Mouse (Mus musculus) ES-E14 (cell line): ENCODE measurements at regions not wholly inside any gene's neighbourhood (a gene's known extent, or its start where the extent isn't known, plus 50 kb on each side); places are given as distances from the start of the nearest gene placed in this dataset.

ENCODE experiments used
- DNase-seq: peaks from one replicate; pipeline ENCODE4 v3.0.0-alpha.2; 2013; ENCODE audit warnings: low read depth, low spot score
- H3K27ac ChIP-seq: 2 replicates; pipeline ENCODE4 v1.5.1; 2012; ENCODE audit warnings: low read depth, mild to moderate bottlenecking, low read length, moderate library complexity, mixed read lengths; ENCODE audit not compliant: poor library complexity, insufficient read depth, severe bottlenecking
- H3K36me3 ChIP-seq: 2 replicates; pipeline ENCODE4 v1.6.1; 2012; ENCODE audit warnings: mild to moderate bottlenecking, low read length, moderate library complexity, mixed read lengths; ENCODE audit not compliant: control insufficient read depth, poor library complexity, insufficient read depth, severe bottlenecking
- H3K4me1 ChIP-seq, 2 experiments: fragments of 150-350 bp in 1 of 2; sonication (generic) in 1 of 2; 2 replicates each; pipeline ENCODE4 v1.6.1; 2012; ENCODE audit warnings: low read length in 2 of 2, mild to moderate bottlenecking in 1 of 2, mixed read lengths in 1 of 2; ENCODE audit not compliant: control insufficient read depth in 2 of 2, insufficient read depth in 2 of 2, poor library complexity in 1 of 2
- H3K4me3 ChIP-seq, 2 experiments: fragments of 150-350 bp in 1 of 2; sonication (generic) in 1 of 2; 2 replicates each; pipeline ENCODE4 v1.5.1; 2012; ENCODE audit warnings: low read length in 2 of 2, low read depth in 1 of 2, mild to moderate bottlenecking in 1 of 2, mixed read lengths in 1 of 2; ENCODE audit not compliant: insufficient read depth in 1 of 2, poor library complexity in 1 of 2, severe bottlenecking in 1 of 2
- H3K9ac ChIP-seq: 2 replicates; pipeline ENCODE4 v1.6.1; 2012; ENCODE audit warnings: low read depth, mild to moderate bottlenecking, low read length, mixed read lengths; ENCODE audit not compliant: poor library complexity, insufficient read depth, severe bottlenecking
- H3K9me3 ChIP-seq: fragments of 150-350 bp; sonication (generic); 2 replicates; pipeline ENCODE4 v1.6.1; 2012; ENCODE audit warnings: low read depth, mild to moderate bottlenecking, low read length; ENCODE audit not compliant: control insufficient read depth, insufficient read depth
- CHD2 ChIP-seq: IDR thresholded peaks from 2 replicates; pipeline ENCODE4 v1.6.1; 2014; ENCODE audit warnings: mild to moderate bottlenecking, low read depth, low read length, inconsistent platforms
- HCFC1 ChIP-seq: IDR thresholded peaks from 2 replicates; pipeline ENCODE4 v1.6.1; 2012; ENCODE audit warnings: low read length, inconsistent platforms, borderline replicate concordance; ENCODE audit not compliant: insufficient read depth
- MAFK ChIP-seq: IDR thresholded peaks from 2 replicates; pipeline ENCODE4 v1.6.1; 2014; ENCODE audit warnings: mild to moderate bottlenecking, low read depth, low read length, inconsistent platforms; ENCODE audit not compliant: insufficient read depth
- ZC3H11A ChIP-seq: IDR thresholded peaks from 2 replicates; pipeline ENCODE4 v1.6.1; 2012; ENCODE audit warnings: low read depth, mild to moderate bottlenecking, inconsistent platforms, low read length, borderline replicate concordance
- ZNF384 ChIP-seq: IDR thresholded peaks from 2 replicates; pipeline ENCODE4 v1.6.1; 2012; ENCODE audit warnings: low read depth, low read length, inconsistent platforms
- in situ Hi-C, 2 experiments: fragments of 600-800 bp; cut with MboI; formaldehyde crosslinking; loops; one replicate each; pipeline ENCODE4 v1.15.1; 2025; ENCODE audit warnings: low sequenced_read_pairs in 2 of 2, inconsistent platforms in 1 of 2; ENCODE audit not compliant: unreplicated experiment in 2 of 2

DNA sequence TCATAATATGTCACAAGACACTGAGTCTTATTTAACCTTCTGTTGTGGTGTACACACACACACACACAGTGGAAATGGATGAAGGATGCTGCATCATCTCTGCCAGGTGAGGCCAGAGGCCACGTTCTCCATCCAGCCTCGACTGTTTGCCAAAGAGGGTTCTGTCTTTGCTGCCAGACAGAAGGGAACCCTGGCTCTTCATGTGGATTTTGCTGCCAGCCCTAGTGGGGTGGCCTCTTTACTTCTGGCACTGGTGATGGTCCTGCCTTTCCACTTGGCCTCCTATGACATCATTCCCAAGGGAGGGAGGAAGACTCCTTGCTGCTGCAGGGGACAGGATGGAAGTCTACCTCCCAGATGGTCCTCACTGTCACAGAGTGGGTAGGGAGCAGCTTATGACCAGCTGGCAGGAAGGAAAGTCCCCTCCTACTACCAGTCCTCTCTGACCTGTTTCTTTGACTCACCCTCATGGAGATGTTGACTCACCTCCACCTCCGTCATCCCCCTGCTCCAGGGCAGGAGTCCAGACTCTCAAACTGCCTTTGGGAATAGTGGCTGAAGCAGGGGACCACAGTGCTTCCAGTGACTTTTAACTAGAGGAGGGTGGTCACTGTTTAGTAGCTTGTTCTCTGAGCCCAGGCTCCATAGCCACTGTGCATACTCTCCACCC is 122.4 kb upstream of the Mpp6 start:
- H3K27ac ChIP-seq, result no peak overlapping the region
- H3K4me3 ChIP-seq, result no peak overlapping the region
- no peaks in the 10 kb centered on the region for H3K4me1 ChIP-seq
- no peaks in the 10 kb centered on the region for H3K36me3 ChIP-seq
- TF ChIP-seq CHD2 (no peak), HCFC1 (no peak), ZC3H11A (no peak), MAFK (no peak), ZNF384 (no peak)
- in situ Hi-C loops, result no loop called here
- DNase-seq, result no peak
- no peaks in the 10 kb centered on the region for H3K9me3 ChIP-seq
- H3K9ac ChIP-seq, result no peak overlapping the region

DNA sequence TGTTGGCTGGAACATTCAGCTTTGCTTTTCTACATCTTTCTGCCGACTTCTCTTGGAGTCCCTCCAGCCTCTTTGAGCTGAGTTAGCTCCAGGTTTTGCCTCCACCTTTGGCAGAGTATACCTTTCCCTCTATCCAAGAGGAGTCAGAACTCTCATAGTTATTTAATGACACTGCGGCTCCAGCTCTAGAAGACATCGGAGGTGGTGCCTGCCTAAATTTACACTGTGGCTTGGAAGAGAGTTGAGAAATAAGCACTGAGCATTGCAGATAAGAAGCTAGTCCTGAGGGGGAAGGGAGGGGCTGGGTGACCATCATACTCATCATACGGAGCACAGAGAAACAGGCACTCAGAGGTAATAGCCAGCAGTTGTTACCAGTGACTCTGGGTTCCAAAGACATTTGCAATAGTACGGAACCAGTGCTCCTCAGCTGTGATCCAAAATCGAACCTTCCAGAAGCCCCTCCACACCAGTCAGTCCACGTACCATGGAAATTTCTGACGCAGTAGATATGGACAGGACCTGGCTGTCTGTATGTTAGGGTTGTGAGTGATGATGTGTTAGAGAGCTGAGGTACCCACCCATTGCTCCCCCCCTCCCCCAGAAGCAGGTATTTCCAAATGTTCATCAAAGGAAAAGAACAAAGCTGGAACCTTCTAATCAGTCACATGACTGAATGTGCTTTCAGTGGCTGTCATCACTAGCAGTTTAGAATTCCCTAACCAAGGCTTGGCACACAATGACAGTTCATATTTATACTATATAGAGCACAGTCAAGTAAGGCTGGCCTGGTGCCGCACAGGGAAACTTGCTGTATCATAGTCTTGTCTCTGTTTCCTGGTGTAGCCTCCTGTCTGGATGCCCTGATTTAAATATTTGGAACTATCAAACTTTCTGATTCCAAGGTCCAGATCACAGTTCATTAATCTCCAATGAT is 120.2 kb upstream of the Mpp6 start:
- Histone ChIP-seq H3K9ac (no peak overlapping the region), H3K27ac (no peak overlapping the region), H3K9me3 (no peaks in the 10 kb centered on the region), H3K36me3 (no peaks in the 10 kb centered on the region), H3K4me3 (no peak overlapping the region), H3K4me1 (no peaks in the 10 kb centered on the region)
- DNase-seq, result no peak
- in situ Hi-C loops, result no loop called here
- no peak for TF ChIP-seq MAFK
- no peak for TF ChIP-seq CHD2
- no peak for TF ChIP-seq HCFC1
- TF ChIP-seq ZC3H11A, result no peak

- in situ Hi-C loops, result no loop called here
- Histone ChIP-seq H3K4me3 (no peak overlapping the region), H3K9ac (no peak overlapping the region), H3K36me3 (no peaks in the 10 kb centered on the region), H3K27ac (no peak overlapping the region), H3K9me3 (no peaks in the 10 kb centered on the region), H3K4me1 (no peaks in the 10 kb centered on the region)
- DNase-seq, result no peak
- TF ChIP-seq CHD2 (no peak), ZC3H11A (no peak), HCFC1 (no peak), ZNF384 (no peak), MAFK (no peak)
These were observed 119.6 kb upstream of the Mpp6 start for GRCm38 (mm10) chr6:49990522-49990858.

- DNase-seq, result no peak
- H3K9ac ChIP-seq, result no peak overlapping the region
- H3K9me3 ChIP-seq, result no peaks in the 10 kb centered on the region
- H3K4me3 ChIP-seq, result no peak overlapping the region
- H3K36me3 ChIP-seq, result no peaks in the 10 kb centered on the region
- in situ Hi-C loops, result no loop called here
- H3K4me1 ChIP-seq, result no peaks in the 10 kb centered on the region
- H3K27ac ChIP-seq, result no peak overlapping the region
- TF ChIP-seq MAFK (no peak), ZNF384 (no peak), CHD2 (no peak), HCFC1 (no peak), ZC3H11A (no peak)
These were observed 110.7 kb upstream of the Mpp6 start for GRCm38 (mm10) chr6:49999365-49999764.
